Mouse (Mus musculus) MEL (cell line): ENCODE data around the gene Ncmap. TPM values are rescaled to one million over a fixed set of nuclear protein-coding genes. Genes with fewer than 3 reads are reported as not detected.

Experiments
- DNase-seq: peaks from one replicate; pipeline ENCODE4 v3.0.0; 2011; ENCODE audit warnings: low read depth, low spot score
- H3K27ac ChIP-seq: 2 replicates; pipeline ENCODE4 v1.5.1; 2012; ENCODE audit warnings: low read depth, mild to moderate bottlenecking, control low read depth, low read length, moderate library complexity; ENCODE audit not compliant: control insufficient read depth
- H3K27me3 ChIP-seq, 2 experiments: fragments of 150-350 bp in 1 of 2; sonication (generic) in 1 of 2; 2 replicates each; pipeline ENCODE4 v1.6.1; 2012; ENCODE audit warnings: low read length in 2 of 2, mild to moderate bottlenecking in 2 of 2, improper control_type of control experiment in 1 of 2, moderate library complexity in 1 of 2; ENCODE audit not compliant: insufficient read depth in 2 of 2, control insufficient read depth in 1 of 2
- H3K36me3 ChIP-seq, 2 experiments: 2 replicates each; pipeline ENCODE4 v1.6.1; 2012 to 2014; ENCODE audit warnings: low read length in 2 of 2, improper control_type of control experiment in 1 of 2, inconsistent platforms in 1 of 2, mild to moderate bottlenecking in 1 of 2; ENCODE audit not compliant: insufficient read depth in 2 of 2, control insufficient read depth in 1 of 2
- H3K4me1 ChIP-seq, 2 experiments: fragments of 150-350 bp in 1 of 2; sonication (generic) in 1 of 2; 2 replicates each; pipeline ENCODE4 v1.6.1; 2012; ENCODE audit warnings: low read length in 2 of 2, improper control_type of control experiment in 1 of 2, mild to moderate bottlenecking in 1 of 2; ENCODE audit not compliant: insufficient read depth in 2 of 2, control insufficient read depth in 1 of 2
- H3K4me3 ChIP-seq, 2 experiments: fragments of 150-350 bp in 1 of 2; sonication (generic) in 1 of 2; 2 replicates each; pipeline ENCODE4 v1.5.1; 2012; ENCODE audit warnings: low read depth in 2 of 2, low read length in 2 of 2, mild to moderate bottlenecking in 2 of 2, moderate library complexity in 2 of 2, control low read depth in 1 of 2, improper control_type of control experiment in 1 of 2; ENCODE audit not compliant: control insufficient read depth in 1 of 2, insufficient read depth in 1 of 2
- H3K79me2 ChIP-seq: 2 replicates; pipeline ENCODE4 v1.6.1; 2012; ENCODE audit warnings: mild to moderate bottlenecking, low read length, moderate library complexity; ENCODE audit not compliant: control insufficient read depth, poor library complexity, insufficient read depth
- H3K9ac ChIP-seq: 2 replicates; pipeline ENCODE4 v1.6.1; 2012; ENCODE audit warnings: low read depth, mild to moderate bottlenecking, control low read depth, low read length, moderate library complexity; ENCODE audit not compliant: control insufficient read depth, poor library complexity, severe bottlenecking
- H3K9me3 ChIP-seq: fragments of 150-350 bp; sonication (generic); replicated peaks from 2 replicates; pipeline ENCODE4 v1.6.1; 2012; ENCODE audit warnings: mild to moderate bottlenecking, low read length, improper control_type of control experiment, moderate library complexity; ENCODE audit not compliant: insufficient read depth
- CHD2 ChIP-seq: IDR thresholded peaks from 2 replicates; pipeline ENCODE4 v1.6.1; 2011; ENCODE audit warnings: low read length, improper control_type of control experiment
- CTCF ChIP-seq, 3 experiments: IDR thresholded peaks in 2 of 3; conservative IDR thresholded peaks in 1 of 3; 2 replicates each; pipeline ENCODE4 v1.5.1; 2011 to 2012; ENCODE audit warnings: low read length in 3 of 3, low read depth in 2 of 3, mild to moderate bottlenecking in 2 of 3, improper control_type of control experiment in 1 of 3, inconsistent platforms in 1 of 3, mixed read lengths in 1 of 3, moderate library complexity in 1 of 3; ENCODE audit not compliant: control insufficient read depth in 1 of 3, insufficient read depth in 1 of 3, poor library complexity in 1 of 3, severe bottlenecking in 1 of 3
- E2F4 ChIP-seq: IDR thresholded peaks from 2 replicates; pipeline ENCODE4 v1.6.1; 2011; ENCODE audit warnings: low read depth, low read length, improper control_type of control experiment, borderline replicate concordance
- ETS1 ChIP-seq: IDR thresholded peaks from 2 replicates; pipeline ENCODE4 v1.6.1; 2012; ENCODE audit warnings: low read depth, mild to moderate bottlenecking, inconsistent platforms, low read length, improper control_type of control experiment, moderate library complexity
- GABPA ChIP-seq: IDR thresholded peaks from 2 replicates; pipeline ENCODE4 v1.6.1; 2012; ENCODE audit warnings: low read depth, mild to moderate bottlenecking, inconsistent platforms, low read length, improper control_type of control experiment, moderate library complexity
- KAT2A ChIP-seq: conservative IDR thresholded peaks from 2 replicates; pipeline ENCODE4 v1.6.1; 2012; ENCODE audit warnings: low read depth, low read length, improper control_type of control experiment, inconsistent platforms
- MYC ChIP-seq: IDR thresholded peaks from 2 replicates; pipeline ENCODE4 v1.6.1; 2011; ENCODE audit warnings: low read depth, mild to moderate bottlenecking, low read length, improper control_type of control experiment, moderate library complexity
- NRF1 ChIP-seq: IDR thresholded peaks from 2 replicates; pipeline ENCODE4 v1.6.1; 2014; ENCODE audit warnings: low read depth, mild to moderate bottlenecking, inconsistent platforms, low read length, improper control_type of control experiment, moderate library complexity; ENCODE audit not compliant: poor library complexity, insufficient read depth, severe bottlenecking
- POLR2A ChIP-seq, 2 experiments: IDR thresholded peaks; 2 replicates each; pipeline ENCODE4 v1.6.1; 2011 to 2012; ENCODE audit warnings: low read length in 2 of 2, mild to moderate bottlenecking in 2 of 2, control low read depth in 1 of 2, improper control_type of control experiment in 1 of 2, low read depth in 1 of 2, moderate library complexity in 1 of 2; ENCODE audit not compliant: control insufficient read depth in 1 of 2, insufficient read depth in 1 of 2, poor library complexity in 1 of 2
- POLR2AphosphoS5 ChIP-seq: IDR thresholded peaks from 2 replicates; pipeline ENCODE4 v1.6.1; 2012; ENCODE audit warnings: low read depth, borderline replicate concordance, mild to moderate bottlenecking, inconsistent platforms, low read length, moderate library complexity, mixed read lengths
- RAD21 ChIP-seq: IDR thresholded peaks from 2 replicates; pipeline ENCODE4 v1.6.1; 2011; ENCODE audit warnings: mild to moderate bottlenecking, low read depth, low read length, improper control_type of control experiment
- RCOR1 ChIP-seq: IDR thresholded peaks from 2 replicates; pipeline ENCODE4 v1.6.1; 2012; ENCODE audit warnings: low read depth, mild to moderate bottlenecking, inconsistent platforms, low read length, improper control_type of control experiment
- SMC3 ChIP-seq: IDR thresholded peaks from 2 replicates; pipeline ENCODE4 v1.6.1; 2011; ENCODE audit warnings: low read depth, low read length, improper control_type of control experiment
- TAL1 ChIP-seq: IDR thresholded peaks from 2 replicates; pipeline ENCODE4 v1.6.1; 2012; ENCODE audit warnings: mild to moderate bottlenecking, inconsistent platforms, low read length, moderate library complexity, mixed read lengths
- TBP ChIP-seq: IDR thresholded peaks from 2 replicates; pipeline ENCODE4 v1.8.0; 2011; ENCODE audit warnings: low read depth, low read length, improper control_type of control experiment
- USF1 ChIP-seq: IDR thresholded peaks from 2 replicates; pipeline ENCODE4 v1.6.1; 2014; ENCODE audit warnings: low read depth, mild to moderate bottlenecking, inconsistent platforms, low read length, improper control_type of control experiment, moderate library complexity
- ZMIZ1 ChIP-seq: IDR thresholded peaks from 2 replicates; pipeline ENCODE4 v1.6.1; 2012; ENCODE audit warnings: low read depth, mild to moderate bottlenecking, inconsistent platforms, low read length, improper control_type of control experiment, moderate library complexity
- ZNF384 ChIP-seq: IDR thresholded peaks from 2 replicates; pipeline ENCODE4 v1.6.1; 2012; ENCODE audit warnings: low read depth, mild to moderate bottlenecking, inconsistent platforms, low read length, improper control_type of control experiment
- polyA plus RNA-seq, 2 experiments: library from polyadenylated mRNA; stranded (reverse) in 1 of 2; unstranded in 1 of 2; fragments of >175 nt in 1 of 2; fragments of >200 nt in 1 of 2; gene quantifications; 2 replicates each; pipeline versions ENCODE4 v1.2.1 to v1.2.4; 2012; ENCODE audit warnings: low replicate concordance in 2 of 2, low read depth in 1 of 2; ENCODE audit not compliant: insufficient read length in 2 of 2, insufficient read depth in 1 of 2, missing spikeins in 1 of 2
- total RNA-seq: library from RNA; depleted of rRNA; stranded (reverse); fragments of 300-350 nt; gene quantifications from 2 replicates; pipeline ENCODE4 v1.2.3, GENCODE M21; 2012

The Ncmap gene
- total and polyA plus RNA-seq, 3 experiments = 0.08 to 0.22 TPM; not detected in 1

DNA sequence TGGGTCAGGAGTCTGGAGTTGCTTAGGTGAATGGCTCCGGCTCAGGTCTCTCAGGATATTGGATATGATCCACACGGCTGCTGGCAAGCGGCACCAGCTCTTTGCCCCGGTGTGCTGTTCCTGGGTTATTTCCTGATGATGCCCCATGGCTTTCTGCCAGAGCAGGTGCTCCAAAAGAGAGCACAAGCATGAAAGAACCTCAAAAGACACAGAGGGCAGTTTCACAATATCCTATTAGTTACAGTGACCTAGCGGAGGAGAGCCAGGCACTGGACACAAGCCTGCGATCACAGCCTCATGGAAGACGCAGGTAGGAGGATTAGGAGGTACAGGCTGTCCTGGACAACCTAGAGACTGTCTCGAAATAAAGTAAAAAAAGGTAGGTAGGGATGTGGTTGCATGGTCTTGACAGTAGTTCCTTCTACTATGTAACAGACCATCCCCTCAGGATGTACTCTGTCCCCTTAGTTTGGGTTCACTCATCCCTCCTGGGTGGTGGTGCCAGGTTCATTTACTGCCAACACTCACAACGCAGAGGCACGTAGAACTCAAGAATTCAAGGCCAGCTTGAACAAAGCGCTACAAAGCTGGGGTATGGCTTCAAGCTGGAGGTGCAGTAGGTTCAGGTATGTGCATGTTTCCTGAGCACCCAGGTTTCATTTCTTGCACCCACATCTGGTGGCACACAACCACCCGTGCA is 40.7 kb downstream of the Ncmap start:
- Histone ChIP-seq H3K4me1 (peaks cover 0 to 11% of the 10 kb centered on the region in 2 experiments; a peak in 2 of 4 replicates), H3K27ac (no peak overlapping the region), H3K27me3 (no peaks in the 10 kb centered on the region), H3K4me3 (no peak overlapping the region), H3K79me2 (peaks cover 7% of the 10 kb centered on the region), H3K9me3 (no peaks in the 10 kb centered on the region), H3K36me3 (peaks cover 0 to 7% of the 10 kb centered on the region in 2 experiments; a peak in 2 of 4 replicates), H3K9ac (no peak overlapping the region)
- no peak for TF ChIP-seq CHD2
- TF ChIP-seq ZMIZ1 = no peak
- no peak for TF ChIP-seq USF1
- no peak for TF ChIP-seq TAL1
- TF ChIP-seq SMC3 = no peak
- no peak for TF ChIP-seq MYC
- no peak for TF ChIP-seq CTCF (IDR thresholded peaks at IDR 0.05 in 2 of 3, conservative IDR thresholded peaks at IDR 0.05 in 1 of 3; ENCODE audit: control insufficient read depth in 1 of 3, insufficient read depth in 1 of 3, low read depth in 2 of 3, low read length in 3 of 3, poor library complexity in 1 of 3, severe bottlenecking in 1 of 3)
- DNase-seq = no peak

DNA sequence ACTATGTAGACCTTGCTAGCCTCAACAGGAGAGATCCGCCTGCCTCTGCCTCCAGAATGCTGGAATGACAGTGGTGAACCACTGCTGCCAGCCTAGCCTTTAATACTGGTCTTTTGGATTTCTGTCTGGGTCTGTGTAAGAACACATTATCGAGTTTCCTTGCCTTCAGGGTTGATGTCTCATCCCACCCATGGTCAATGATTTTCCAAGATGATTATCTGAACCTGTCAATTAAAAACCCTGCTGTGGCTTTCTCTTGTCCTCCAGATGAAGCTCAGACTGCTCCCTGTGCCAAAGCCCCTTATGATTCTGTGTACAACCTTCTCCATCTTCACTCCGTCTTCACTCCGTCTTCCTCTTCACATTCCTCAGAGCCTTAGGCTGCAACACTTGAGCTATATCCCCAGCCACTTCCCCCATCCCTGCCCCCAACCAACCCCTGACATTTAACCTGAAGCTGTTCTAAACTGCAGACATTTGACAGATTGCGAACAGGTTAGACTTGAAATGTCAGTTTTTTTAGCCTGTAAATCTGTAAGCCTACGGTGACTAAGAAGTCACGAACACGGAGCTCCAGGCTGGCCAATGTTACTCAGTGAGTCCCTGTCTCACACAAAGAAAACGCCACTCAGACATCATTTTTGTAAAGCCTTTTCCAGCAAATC is 42.0 kb downstream of the Ncmap start:
- H3K4me1 ChIP-seq = peaks cover 0 to 19% of the 10 kb centered on the region in 2 experiments; a peak in 2 of 4 replicates
- no peaks in the 10 kb centered on the region for H3K27me3 ChIP-seq
- no peak overlapping the region for H3K9ac ChIP-seq
- H3K9me3 ChIP-seq = no peaks in the 10 kb centered on the region
- no peak overlapping the region for H3K4me3 ChIP-seq
- peaks cover 21% of the 10 kb centered on the region for H3K79me2 ChIP-seq
- no peak overlapping the region for H3K27ac ChIP-seq
- H3K36me3 ChIP-seq = peaks cover 0 to 18% of the 10 kb centered on the region in 2 experiments; a peak in 3 of 4 replicates
- no peak for DNase-seq
- TF ChIP-seq CTCF (IDR thresholded peaks at IDR 0.05 in 2 of 3, conservative IDR thresholded peaks at IDR 0.05 in 1 of 3; ENCODE audit: control insufficient read depth in 1 of 3, insufficient read depth in 1 of 3, low read depth in 2 of 3, low read length in 3 of 3, poor library complexity in 1 of 3, severe bottlenecking in 1 of 3) (no peak), MYC (no peak), KAT2A (no peak), TAL1 (no peak), E2F4 (no peak), ZNF384 (no peak), RCOR1 (no peak), USF1 (no peak), RAD21 (no peak), GABPA (no peak), POLR2A (IDR thresholded peaks at IDR 0.05; ENCODE audit: control insufficient read depth in 1 of 2, insufficient read depth in 1 of 2, low read depth in 1 of 2, low read length in 2 of 2, poor library complexity in 1 of 2) (no peak), ETS1 (no peak), CHD2 (no peak), TBP (no peak), NRF1 (no peak), POLR2AphosphoS5 (no peak)
